Mouse (Mus musculus): ENCODE measurements around the gene Serpina3a. TPM values are rescaled to one million over a fixed set of nuclear protein-coding genes. Genes with fewer than 3 reads are reported as not detected.

The Serpina3a gene
- total RNA-seq, 1 experiment, result not detected

DNA sequence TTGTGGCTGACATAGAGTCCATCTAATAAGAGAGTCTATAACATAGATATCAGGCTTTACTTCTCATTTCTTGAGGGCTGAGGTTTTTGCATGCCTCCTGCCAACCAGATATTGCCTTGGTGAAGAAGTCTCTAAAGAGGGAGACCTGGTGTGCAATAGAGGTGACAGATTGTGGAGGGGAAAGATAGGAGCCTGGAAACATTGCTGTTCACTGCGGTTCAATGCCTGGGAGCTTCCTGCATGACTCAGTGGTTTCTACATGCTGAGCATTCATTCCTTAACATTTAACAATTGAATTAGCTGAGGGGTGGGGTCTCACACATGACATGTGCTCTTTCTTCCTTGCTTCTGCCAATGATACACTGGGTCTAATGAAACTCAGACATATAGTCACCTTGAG lies 10.6 kb downstream of the Serpina3a start:
- Histone ChIP-seq H3K4me3 (ENCODE audit: insufficient read depth in 1 of 2, low read depth in 1 of 2, low read length in 2 of 2, poor library complexity in 1 of 2, severe bottlenecking in 1 of 2) (no peak overlapping the region), H3K9ac (ENCODE audit: insufficient read depth, low read depth, low read length, poor library complexity, severe bottlenecking) (no peak overlapping the region), H3K36me3 (ENCODE audit: control insufficient read depth, insufficient read depth, low read length, poor library complexity, severe bottlenecking) (no peaks in the 10 kb centered on the region), H3K4me1 (ENCODE audit: control insufficient read depth in 2 of 2, insufficient read depth in 2 of 2, low read length in 2 of 2, poor library complexity in 1 of 2) (no peaks in the 10 kb centered on the region), H3K9me3 (ENCODE audit: control insufficient read depth, insufficient read depth, low read depth, low read length) (no peaks in the 10 kb centered on the region), H3K27ac (ENCODE audit: insufficient read depth, low read depth, low read length, poor library complexity, severe bottlenecking) (no peak overlapping the region)
- DNase-seq (ENCODE audit: low read depth, low spot score), result no peak
- no peak for TF ChIP-seq CHD2 (IDR thresholded peaks at IDR 0.05; ENCODE audit: low read depth, low read length)
- no peak for TF ChIP-seq HCFC1 (IDR thresholded peaks at IDR 0.05; ENCODE audit: borderline replicate concordance, insufficient read depth, low read length)
- no peak for TF ChIP-seq MAFK (IDR thresholded peaks at IDR 0.05; ENCODE audit: insufficient read depth, low read depth, low read length)
- no peak for TF ChIP-seq ZC3H11A (IDR thresholded peaks at IDR 0.05; ENCODE audit: borderline replicate concordance, low read depth, low read length)
- TF ChIP-seq ZNF384 (IDR thresholded peaks at IDR 0.05; ENCODE audit: low read depth, low read length), result no peak
- in situ Hi-C loops (cut with MboI; ENCODE audit: low sequenced_read_pairs in 2 of 2, unreplicated experiment in 2 of 2), result no loop called here

DNA sequence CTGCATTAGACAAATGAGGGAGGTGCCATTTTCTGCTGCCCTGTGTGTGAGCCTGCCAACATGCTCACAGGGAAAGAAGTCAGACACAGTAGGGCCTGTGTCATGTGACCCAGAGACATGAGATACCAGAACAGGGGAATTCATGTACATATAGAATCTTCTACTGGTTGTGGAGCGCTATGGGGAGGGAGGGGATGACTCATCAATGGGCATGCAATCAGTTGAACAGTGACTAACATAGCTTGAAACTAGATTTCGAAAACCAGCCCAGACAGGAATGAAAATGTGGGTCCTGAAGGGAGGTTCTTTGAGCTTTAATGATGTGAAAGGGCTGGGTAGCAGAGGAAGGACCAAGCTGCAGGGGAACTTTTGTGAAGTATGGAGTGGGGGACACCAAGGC lies 11.5 kb downstream of the Serpina3a start:
- H3K9ac ChIP-seq (ENCODE audit: insufficient read depth, low read depth, low read length, poor library complexity, severe bottlenecking), result no peak overlapping the region
- H3K36me3 ChIP-seq (ENCODE audit: control insufficient read depth, insufficient read depth, low read length, poor library complexity, severe bottlenecking), result no peaks in the 10 kb centered on the region
- no peaks in the 10 kb centered on the region for H3K4me1 ChIP-seq (ENCODE audit: control insufficient read depth in 2 of 2, insufficient read depth in 2 of 2, low read length in 2 of 2, poor library complexity in 1 of 2)
- in situ Hi-C loops (cut with MboI; ENCODE audit: low sequenced_read_pairs in 2 of 2, unreplicated experiment in 2 of 2), result no loop called here
- TF ChIP-seq CHD2 (IDR thresholded peaks at IDR 0.05; ENCODE audit: low read depth, low read length) (no peak), ZC3H11A (IDR thresholded peaks at IDR 0.05; ENCODE audit: borderline replicate concordance, low read depth, low read length) (no peak), HCFC1 (IDR thresholded peaks at IDR 0.05; ENCODE audit: borderline replicate concordance, insufficient read depth, low read length) (no peak), ZNF384 (IDR thresholded peaks at IDR 0.05; ENCODE audit: low read depth, low read length) (no peak), MAFK (IDR thresholded peaks at IDR 0.05; ENCODE audit: insufficient read depth, low read depth, low read length) (no peak)
- H3K9me3 ChIP-seq (ENCODE audit: control insufficient read depth, insufficient read depth, low read depth, low read length), result no peaks in the 10 kb centered on the region
- no peak overlapping the region for H3K27ac ChIP-seq (ENCODE audit: insufficient read depth, low read depth, low read length, poor library complexity, severe bottlenecking)
- DNase-seq (ENCODE audit: low read depth, low spot score), result no peak
- no peak overlapping the region for H3K4me3 ChIP-seq (ENCODE audit: insufficient read depth in 1 of 2, low read depth in 1 of 2, low read length in 2 of 2, poor library complexity in 1 of 2, severe bottlenecking in 1 of 2)

DNA sequence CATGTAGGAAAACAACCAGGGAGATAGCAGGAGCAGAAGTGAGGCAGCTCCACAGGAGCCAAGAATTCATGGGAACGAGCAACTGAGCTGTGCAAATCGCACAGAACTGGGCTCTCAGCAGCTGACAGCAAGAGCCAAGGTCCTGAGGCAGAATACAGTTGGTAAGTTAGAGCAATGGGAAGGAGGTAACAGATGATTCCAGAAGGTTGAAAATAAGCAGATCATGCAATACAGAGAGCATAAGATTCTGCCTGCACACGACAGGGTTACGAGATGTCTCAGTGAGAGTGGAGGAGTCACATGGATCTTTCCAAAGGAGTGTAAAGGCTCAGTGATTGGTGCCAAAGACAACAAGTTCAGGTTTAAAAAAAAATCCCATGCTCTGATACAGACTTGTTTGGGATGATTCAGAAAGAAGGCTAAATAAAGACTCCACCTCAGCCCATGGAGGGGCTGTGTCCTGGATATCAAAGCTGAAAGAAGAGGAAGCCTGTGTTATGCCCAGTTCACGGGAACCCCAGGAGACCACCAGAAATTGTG lies 12.6 kb downstream of the Serpina3a start:
- no peaks in the 10 kb centered on the region for H3K9me3 ChIP-seq (ENCODE audit: control insufficient read depth, insufficient read depth, low read depth, low read length)
- H3K27ac ChIP-seq (ENCODE audit: insufficient read depth, low read depth, low read length, poor library complexity, severe bottlenecking), result no peak overlapping the region
- in situ Hi-C loops (cut with MboI; ENCODE audit: low sequenced_read_pairs in 2 of 2, unreplicated experiment in 2 of 2), result no loop called here
- H3K4me3 ChIP-seq (ENCODE audit: insufficient read depth in 1 of 2, low read depth in 1 of 2, low read length in 2 of 2, poor library complexity in 1 of 2, severe bottlenecking in 1 of 2), result no peak overlapping the region
- no peak for DNase-seq (ENCODE audit: low read depth, low spot score)
- TF ChIP-seq ZNF384 (IDR thresholded peaks at IDR 0.05; ENCODE audit: low read depth, low read length) (no peak), CHD2 (IDR thresholded peaks at IDR 0.05; ENCODE audit: low read depth, low read length) (no peak), HCFC1 (IDR thresholded peaks at IDR 0.05; ENCODE audit: borderline replicate concordance, insufficient read depth, low read length) (no peak), MAFK (IDR thresholded peaks at IDR 0.05; ENCODE audit: insufficient read depth, low read depth, low read length) (no peak), ZC3H11A (IDR thresholded peaks at IDR 0.05; ENCODE audit: borderline replicate concordance, low read depth, low read length) (no peak)
- no peak overlapping the region for H3K9ac ChIP-seq (ENCODE audit: insufficient read depth, low read depth, low read length, poor library complexity, severe bottlenecking)
- H3K36me3 ChIP-seq (ENCODE audit: control insufficient read depth, insufficient read depth, low read length, poor library complexity, severe bottlenecking), result no peaks in the 10 kb centered on the region
- H3K4me1 ChIP-seq (ENCODE audit: control insufficient read depth in 2 of 2, insufficient read depth in 2 of 2, low read length in 2 of 2, poor library complexity in 1 of 2), result no peaks in the 10 kb centered on the region

- H3K9ac ChIP-seq (ENCODE audit: insufficient read depth, low read depth, low read length, poor library complexity, severe bottlenecking), result no peak within 1 kb of the TSS
- TF ChIP-seq ZNF384 (IDR thresholded peaks at IDR 0.05; ENCODE audit: low read depth, low read length), result no peak
- no peak within 1 kb of the TSS for H3K27ac ChIP-seq (ENCODE audit: insufficient read depth, low read depth, low read length, poor library complexity, severe bottlenecking)
- DNase-seq (ENCODE audit: low read depth, low spot score), result no peak
- in situ Hi-C loops (cut with MboI; ENCODE audit: low sequenced_read_pairs in 2 of 2, unreplicated experiment in 2 of 2), result no loop called here
- no peaks in the 10 kb centered on the region for H3K9me3 ChIP-seq (ENCODE audit: control insufficient read depth, insufficient read depth, low read depth, low read length)
- H3K4me1 ChIP-seq (ENCODE audit: control insufficient read depth in 2 of 2, insufficient read depth in 2 of 2, low read length in 2 of 2, poor library complexity in 1 of 2), result no peaks in the 10 kb centered on the region
- no peak within 1 kb of the TSS for H3K4me3 ChIP-seq (ENCODE audit: insufficient read depth in 1 of 2, low read depth in 1 of 2, low read length in 2 of 2, poor library complexity in 1 of 2, severe bottlenecking in 1 of 2)
- no peaks in the 10 kb centered on the region for H3K36me3 ChIP-seq (ENCODE audit: control insufficient read depth, insufficient read depth, low read length, poor library complexity, severe bottlenecking)
Observed at GRCm38 (mm10) chr12:104127696-104128095, 15.2 kb downstream of the Serpina3a start, which contains the start of gene Serpina3b. Gene Serpina3b, plus strand, starts transcription at chr12:104127996.

- in situ Hi-C loops (cut with MboI; ENCODE audit: low sequenced_read_pairs in 2 of 2, unreplicated experiment in 2 of 2), result loop anchor here in 1 of 2 experiments (10.0 kb wide), 1 partner anchor 184 kb away; the partner anchor contains the start of gene Serpina3j
Observed at GRCm38 (mm10) chr12:104131041-104131440, 18.5 kb downstream of the Serpina3a start.

More at GRCm38 (mm10) chr12:104131041-104131440, 18.5 kb downstream of the Serpina3a start:
- DNase-seq (ENCODE audit: low read depth, low spot score), result no peak
- H3K4me3 ChIP-seq (ENCODE audit: insufficient read depth in 1 of 2, low read depth in 1 of 2, low read length in 2 of 2, poor library complexity in 1 of 2, severe bottlenecking in 1 of 2), result no peak overlapping the region
- H3K4me1 ChIP-seq (ENCODE audit: control insufficient read depth in 2 of 2, insufficient read depth in 2 of 2, low read length in 2 of 2, poor library complexity in 1 of 2), result no peaks in the 10 kb centered on the region
- no peak overlapping the region for H3K9ac ChIP-seq (ENCODE audit: insufficient read depth, low read depth, low read length, poor library complexity, severe bottlenecking)
- no peaks in the 10 kb centered on the region for H3K9me3 ChIP-seq (ENCODE audit: control insufficient read depth, insufficient read depth, low read depth, low read length)
- no peak overlapping the region for H3K27ac ChIP-seq (ENCODE audit: insufficient read depth, low read depth, low read length, poor library complexity, severe bottlenecking)
- no peak for TF ChIP-seq MAFK (IDR thresholded peaks at IDR 0.05; ENCODE audit: insufficient read depth, low read depth, low read length)
- no peak for TF ChIP-seq ZC3H11A (IDR thresholded peaks at IDR 0.05; ENCODE audit: borderline replicate concordance, low read depth, low read length)
- no peak for TF ChIP-seq HCFC1 (IDR thresholded peaks at IDR 0.05; ENCODE audit: borderline replicate concordance, insufficient read depth, low read length)
- TF ChIP-seq ZNF384 (IDR thresholded peaks at IDR 0.05; ENCODE audit: low read depth, low read length), result no peak
- no peak for TF ChIP-seq CHD2 (IDR thresholded peaks at IDR 0.05; ENCODE audit: low read depth, low read length)
- H3K36me3 ChIP-seq (ENCODE audit: control insufficient read depth, insufficient read depth, low read length, poor library complexity, severe bottlenecking), result no peaks in the 10 kb centered on the region
